Mouse (Mus musculus) urinary bladder, postnatal 10 days (tissue): ENCODE measurements around the gene Padi1.

ENCODE experiments used
- DNase-seq: peaks from one replicate; pipeline ENCODE4 v3.0.0; 2022; ENCODE audit warnings: low spot score

The Padi1 gene

GRCm38 (mm10) chr4:140815996-140816917 lies 29.3 kb downstream of the Padi1 start:
- no peak for DNase-seq

- DNase-seq = no peak
These were observed 30.1 kb downstream of the Padi1 start for GRCm38 (mm10) chr4:140815496-140815895.

- no peak for DNase-seq
These were observed 31.0 kb downstream of the Padi1 start for GRCm38 (mm10) chr4:140814241-140815225.

GRCm38 (mm10) chr4:140813358-140814185 lies 32.0 kb downstream of the Padi1 start:
- no peak for DNase-seq

- no peak for DNase-seq
These were observed 33.0 kb downstream of the Padi1 start for GRCm38 (mm10) chr4:140812609-140813008.

- DNase-seq = no peak
These were observed 33.4 kb downstream of the Padi1 start for GRCm38 (mm10) chr4:140812191-140812590.

- no peak for DNase-seq
These were observed 34.9 kb downstream of the Padi1 start, which contains the start of gene Padi3 for GRCm38 (mm10) chr4:140810458-140811260. Gene Padi3 (minus strand): TSS chr4:140810648.

GRCm38 (mm10) chr4:140809118-140809517 lies 36.5 kb downstream of the Padi1 start:
- DNase-seq = no peak

GRCm38 (mm10) chr4:140804601-140805000 lies 41.0 kb downstream of the Padi1 start:
- DNase-seq = no peak

GRCm38 (mm10) chr4:140801364-140801763 lies 44.2 kb downstream of the Padi1 start:
- no peak for DNase-seq

- no peak for DNase-seq
These were observed 48.8 kb downstream of the Padi1 start for GRCm38 (mm10) chr4:140796786-140797185.

- no peak for DNase-seq
These were observed 50.9 kb downstream of the Padi1 start for GRCm38 (mm10) chr4:140794678-140795077.

GRCm38 (mm10) chr4:140793795-140794194 lies 51.8 kb downstream of the Padi1 start:
- DNase-seq = no peak

- DNase-seq = no peak
These were observed 53.0 kb downstream of the Padi1 start for GRCm38 (mm10) chr4:140792584-140792983.

- no peak for DNase-seq
These were observed 54.5 kb downstream of the Padi1 start for GRCm38 (mm10) chr4:140791071-140791470.

- no peak for DNase-seq
These were observed 55.6 kb downstream of the Padi1 start for GRCm38 (mm10) chr4:140789983-140790382.

GRCm38 (mm10) chr4:140788983-140789382 lies 56.6 kb downstream of the Padi1 start:
- peak; percentile 38 for DNase-seq

- no peak for DNase-seq
These were observed 57.3 kb downstream of the Padi1 start for GRCm38 (mm10) chr4:140788264-140788663.

- DNase-seq = no peak
These were observed 58.2 kb downstream of the Padi1 start for GRCm38 (mm10) chr4:140787414-140787813.

GRCm38 (mm10) chr4:140785217-140785616 lies 60.4 kb downstream of the Padi1 start:
- DNase-seq = no peak
